Mouse (Mus musculus) midbrain, embryonic 16.5 days (tissue): ENCODE measurements around the gene Spag7. TPM values are rescaled to one million over a fixed set of nuclear protein-coding genes. Genes with fewer than 3 reads are reported as not detected.

Experiments used
- ATAC-seq: fragments of 200-750 bp; cut with Nextera tagmentation; 2 replicates; pipeline ENCODE4 v1.8.0; 2017; ENCODE audit warnings: moderate TSS enrichment
- H3K27ac ChIP-seq: fragments of 300-500 bp; sonication (generic); 2 replicates; pipeline ENCODE4 v1.5.1; 2014; ENCODE audit warnings: mild to moderate bottlenecking, low read length, mixed read lengths
- H3K27me3 ChIP-seq: fragments of 300-500 bp; sonication (generic); 2 replicates; pipeline ENCODE4 v1.6.1; 2014; ENCODE audit warnings: low read depth, low read length, mixed read lengths; ENCODE audit not compliant: control insufficient read depth, insufficient read depth
- H3K36me3 ChIP-seq: fragments of 300-500 bp; sonication (generic); 2 replicates; pipeline ENCODE4 v1.6.1; 2014; ENCODE audit warnings: mild to moderate bottlenecking, low read length, moderate library complexity, mixed read lengths; ENCODE audit not compliant: control insufficient read depth, insufficient read depth
- H3K4me1 ChIP-seq: fragments of 300-500 bp; sonication (generic); 2 replicates; pipeline ENCODE4 v1.6.1; 2014; ENCODE audit warnings: mild to moderate bottlenecking, low read length, mixed read lengths; ENCODE audit not compliant: control insufficient read depth, insufficient read depth
- H3K4me2 ChIP-seq: fragments of 300-500 bp; sonication (generic); 2 replicates; pipeline ENCODE4 v1.6.1; 2014; ENCODE audit warnings: mild to moderate bottlenecking, low read length, mixed read lengths
- H3K4me3 ChIP-seq: fragments of 300-500 bp; sonication (generic); 2 replicates; pipeline ENCODE4 v1.5.1; 2014; ENCODE audit warnings: low read depth, mild to moderate bottlenecking, low read length, moderate library complexity, mixed read lengths
- H3K9ac ChIP-seq: fragments of 300-500 bp; sonication (generic); 2 replicates; pipeline ENCODE4 v1.6.1; 2014; ENCODE audit warnings: low read depth, low read length, mixed read lengths
- H3K9me3 ChIP-seq: fragments of 300-500 bp; sonication (generic); replicated peaks from 2 replicates; pipeline ENCODE4 v1.6.1; 2014; ENCODE audit warnings: mild to moderate bottlenecking, low read length, mixed read lengths; ENCODE audit not compliant: control insufficient read depth, poor library complexity, severe bottlenecking
- WGBS: fragments of 180-500 bp; shearing (Covaris S2); extraction: QIAGEN DNeasy Blood & Tissue Kit; methylation state at CpG from one replicate; pipeline ENCODE4 v1.1.7; 2014; 5-methylcytosine and 5-hydroxymethylcytosine counted together
- polyA plus RNA-seq: library from polyadenylated mRNA; unstranded; fragments of >200 nt; fragmentation: Nextera tagmentation; extraction: Ambion mirVana; gene quantifications from 2 replicates; pipeline ENCODE4 v1.2.1, GENCODE M21; 2015

Spag7 gene
- polyA plus RNA-seq, 1 experiment from 2014 or later = 151 TPM

DNA sequence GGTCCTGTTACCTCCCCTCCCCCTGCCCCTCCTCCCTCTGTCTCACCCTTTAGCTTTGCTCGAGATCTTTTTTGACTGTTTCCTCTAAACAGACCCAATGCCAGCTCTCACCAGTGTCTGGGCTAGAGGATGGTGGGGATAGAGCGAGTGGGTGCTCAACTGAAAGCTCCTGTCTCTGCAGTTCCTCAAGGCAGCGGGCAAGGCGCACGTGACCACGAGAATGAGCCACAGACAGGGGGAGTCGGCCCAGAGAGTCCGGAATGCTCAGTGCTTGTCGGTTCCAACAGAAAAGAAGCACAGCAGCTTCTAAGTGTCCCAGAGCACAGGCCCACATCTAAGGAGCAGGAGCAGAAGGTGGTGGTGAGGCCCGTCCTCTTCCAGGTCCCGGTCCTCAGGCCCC lies 5.3 kb upstream of the Spag7 start:
- Histone ChIP-seq H3K9ac (no peak overlapping the region), H3K4me2 (no peak overlapping the region), H3K27ac (no peak overlapping the region), H3K4me1 (peaks cover 12% of the 10 kb centered on the region), H3K36me3 (peaks cover 13% of the 10 kb centered on the region), H3K4me3 (no peak overlapping the region), H3K9me3 (no peaks in the 10 kb centered on the region), H3K27me3 (no peaks in the 10 kb centered on the region)
- no peak for ATAC-seq
- 68% methylated on average over 11 of the region's 11 CpGs for WGBS

DNA sequence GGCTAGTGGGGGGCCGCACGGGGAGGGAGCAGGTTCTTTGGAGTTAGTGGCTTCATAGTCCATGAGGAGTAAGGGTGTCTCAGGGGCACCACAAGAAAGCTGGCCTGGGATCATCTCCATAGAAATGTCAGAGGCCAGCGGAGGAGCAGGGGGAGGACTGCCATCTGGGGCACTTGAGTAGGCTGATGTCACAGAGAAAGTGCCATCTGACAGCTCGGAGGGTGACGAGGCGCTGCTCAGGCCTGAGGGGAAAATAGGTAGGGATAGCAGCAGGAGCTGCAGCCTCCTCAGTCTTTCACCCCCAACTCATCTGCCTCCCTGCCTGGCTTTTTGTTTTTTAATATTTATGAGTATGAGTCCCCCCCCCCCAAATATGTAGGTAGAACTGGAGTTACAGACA lies 4.8 kb upstream of the Spag7 start:
- no peaks in the 10 kb centered on the region for H3K27me3 ChIP-seq

DNA sequence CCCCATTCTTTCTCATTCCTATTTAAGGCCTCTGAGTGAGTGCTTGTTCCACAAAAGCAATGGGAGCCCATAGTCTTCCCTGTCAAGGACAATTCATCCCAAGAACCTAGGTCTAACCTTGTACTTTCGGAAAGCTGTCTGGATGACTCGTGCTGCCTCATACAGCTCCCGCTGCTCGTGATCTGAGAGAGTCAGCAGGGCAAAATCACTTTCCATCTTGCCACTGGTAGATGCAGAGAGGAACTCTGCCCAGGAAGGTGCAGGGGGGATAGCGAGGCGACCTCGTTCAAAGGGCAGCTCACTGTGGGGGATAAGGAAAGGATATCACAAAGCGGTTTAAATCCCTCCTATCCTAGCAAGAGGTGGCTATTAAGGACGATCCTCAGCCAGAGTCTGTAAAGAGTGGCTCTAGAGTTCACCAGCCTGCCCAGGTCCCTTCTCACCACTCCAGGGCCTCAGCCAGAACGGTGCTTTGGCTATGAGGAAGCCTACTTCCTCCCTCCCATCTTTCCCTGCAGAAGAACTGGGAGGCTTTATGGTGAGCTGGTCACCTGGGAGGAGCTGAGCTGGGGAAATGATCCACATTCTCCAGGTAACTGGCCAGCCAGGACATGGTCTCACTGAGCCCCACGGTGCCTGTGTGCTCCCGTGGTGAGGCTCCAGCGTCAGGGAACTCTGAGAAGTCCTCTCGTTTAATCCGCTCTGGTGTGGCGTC lies 2.3 kb upstream of the Spag7 start:
- ATAC-seq = no peak
- Histone ChIP-seq H3K4me2 (no peak overlapping the region; the same call in 1 of the 2 replicates), H3K4me3 (no peak overlapping the region), H3K36me3 (peaks cover 8% of the 10 kb centered on the region), H3K27me3 (no peaks in the 10 kb centered on the region), H3K9ac (no peak overlapping the region), H3K9me3 (no peaks in the 10 kb centered on the region), H3K4me1 (peaks cover 22% of the 10 kb centered on the region), H3K27ac (no peak overlapping the region)
- WGBS = 83% methylated on average over 16 of the region's 16 CpGs

More for the DNA sequence above, 4.8 kb upstream of the Spag7 start:
- no peak overlapping the region for H3K4me2 ChIP-seq
- peaks cover 12% of the 10 kb centered on the region for H3K36me3 ChIP-seq
- peaks cover 12% of the 10 kb centered on the region for H3K4me1 ChIP-seq
- no peak overlapping the region for H3K4me3 ChIP-seq
- no peak for ATAC-seq
- no peak overlapping the region for H3K9ac ChIP-seq
- H3K27ac ChIP-seq = no peak overlapping the region
- WGBS = 49% methylated on average over 6 of the region's 6 CpGs
- H3K9me3 ChIP-seq = no peaks in the 10 kb centered on the region

DNA sequence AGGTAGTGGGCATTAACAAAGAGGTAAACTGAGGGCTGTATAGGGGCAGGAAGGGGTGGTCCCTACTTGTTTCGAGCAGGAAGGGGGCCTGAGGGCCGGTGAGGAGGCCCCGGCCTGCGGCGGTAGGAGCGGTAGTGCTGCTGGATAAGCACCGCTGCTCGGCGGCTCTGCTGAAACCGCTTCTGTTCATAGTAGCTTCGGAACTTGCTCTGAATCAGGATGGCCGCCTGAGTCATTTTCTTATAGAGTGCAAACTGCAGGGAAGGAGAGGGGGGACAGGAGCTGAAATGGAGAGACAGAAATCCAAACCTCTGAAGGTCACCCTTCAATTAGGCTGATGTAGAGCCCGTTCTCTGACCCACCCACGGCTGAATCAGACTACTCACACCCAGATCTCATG lies 1.3 kb upstream of the Spag7 start:
- ATAC-seq = no peak
- Histone ChIP-seq H3K4me2 (peak overlapping the region; percentile 79), H3K9me3 (no peaks in the 10 kb centered on the region), H3K9ac (peak overlapping the region; percentile 62), H3K27ac (peak overlapping the region; percentile 97), H3K4me1 (peaks cover 22% of the 10 kb centered on the region), H3K4me3 (peak overlapping the region; percentile 57), H3K36me3 (peaks cover 6% of the 10 kb centered on the region), H3K27me3 (no peaks in the 10 kb centered on the region)
- 30% methylated on average over 14 of the region's 14 CpGs for WGBS

DNA sequence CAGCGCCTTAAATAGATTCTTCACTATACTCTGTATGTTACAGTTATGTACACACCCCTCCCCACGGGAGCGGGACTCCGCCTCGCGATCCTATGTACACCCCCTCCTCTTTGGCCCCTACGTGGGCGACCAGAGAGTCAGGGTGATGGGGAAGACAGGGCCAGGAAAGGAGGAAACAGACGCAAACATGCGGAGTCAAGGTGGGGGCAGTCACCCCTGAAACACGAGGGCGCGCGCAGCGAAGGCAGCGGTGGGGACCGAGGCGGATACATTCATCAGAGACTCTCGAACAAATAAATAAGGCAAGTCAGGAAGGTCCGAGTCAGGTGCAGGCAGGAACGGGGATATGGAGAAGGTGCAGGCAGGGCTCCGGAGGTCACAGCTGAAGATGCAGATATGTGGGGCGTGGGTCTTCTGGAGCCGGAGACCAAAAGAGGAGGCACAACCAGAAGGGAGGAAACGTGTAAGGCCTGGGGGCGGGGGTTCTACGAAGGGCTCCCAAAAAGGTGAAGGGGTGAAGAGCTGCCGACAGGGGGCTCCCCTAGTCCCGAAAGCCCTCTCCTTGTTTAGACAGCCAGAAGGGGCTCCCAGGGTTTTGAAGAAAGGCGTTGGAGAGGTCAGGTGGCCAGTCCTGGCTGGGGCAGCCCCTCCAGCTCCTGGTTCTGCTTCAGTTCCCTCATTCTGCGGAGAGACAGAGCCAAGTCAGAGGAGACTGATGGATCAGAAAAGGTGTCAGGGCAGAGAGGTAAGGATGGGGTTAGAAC lies 548 bp upstream of the Spag7 start:
- Histone ChIP-seq H3K27me3 (no peaks in the 10 kb centered on the region), H3K4me3 (peak overlapping the region; percentile 57), H3K9me3 (no peaks in the 10 kb centered on the region), H3K27ac (peak overlapping the region; percentile 97), H3K4me2 (peak overlapping the region; percentile 79), H3K9ac (peak overlapping the region; percentile 62), H3K4me1 (peaks cover 22% of the 10 kb centered on the region), H3K36me3 (peaks cover 2% of the 10 kb centered on the region; the same call in 1 of the 2 replicates)
- under 1% methylated on average over 31 of the region's 31 CpGs for WGBS
- peak; percentile 43 for ATAC-seq

DNA sequence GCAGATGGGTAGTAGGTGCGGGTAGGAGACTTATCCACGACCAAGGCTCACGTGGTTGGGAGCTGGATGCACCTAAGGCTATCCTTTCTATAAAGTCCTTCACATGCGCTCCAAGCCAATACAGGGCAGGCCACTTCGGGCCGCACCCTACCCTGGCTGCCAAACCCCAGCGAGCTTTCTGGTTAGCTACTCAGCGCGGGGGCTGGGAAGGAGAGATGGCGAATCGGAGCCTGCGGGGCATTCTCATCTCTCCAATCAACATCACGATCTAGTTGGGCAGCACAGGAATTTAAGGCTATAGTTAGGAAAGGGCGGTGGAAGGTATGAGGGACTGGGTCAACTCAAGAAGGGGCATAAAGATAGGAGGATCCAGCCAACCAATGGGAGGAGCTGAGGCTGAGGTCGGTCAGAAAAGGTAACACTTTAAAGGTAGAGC lies 863 bp downstream of the Spag7 start:
- H3K9ac ChIP-seq = peak overlapping the region; percentile 58
- no peak for ATAC-seq
- peak overlapping the region; percentile 57 for H3K4me3 ChIP-seq
- peak overlapping the region; percentile 97 for H3K27ac ChIP-seq
- peak overlapping the region; percentile 69 for H3K4me2 ChIP-seq
- WGBS = 1% methylated on average over 15 of the region's 15 CpGs
- no peaks in the 10 kb centered on the region for H3K27me3 ChIP-seq
- H3K9me3 ChIP-seq = no peaks in the 10 kb centered on the region
- H3K36me3 ChIP-seq = peaks cover 9% of the 10 kb centered on the region
- peaks cover 22% of the 10 kb centered on the region for H3K4me1 ChIP-seq

DNA sequence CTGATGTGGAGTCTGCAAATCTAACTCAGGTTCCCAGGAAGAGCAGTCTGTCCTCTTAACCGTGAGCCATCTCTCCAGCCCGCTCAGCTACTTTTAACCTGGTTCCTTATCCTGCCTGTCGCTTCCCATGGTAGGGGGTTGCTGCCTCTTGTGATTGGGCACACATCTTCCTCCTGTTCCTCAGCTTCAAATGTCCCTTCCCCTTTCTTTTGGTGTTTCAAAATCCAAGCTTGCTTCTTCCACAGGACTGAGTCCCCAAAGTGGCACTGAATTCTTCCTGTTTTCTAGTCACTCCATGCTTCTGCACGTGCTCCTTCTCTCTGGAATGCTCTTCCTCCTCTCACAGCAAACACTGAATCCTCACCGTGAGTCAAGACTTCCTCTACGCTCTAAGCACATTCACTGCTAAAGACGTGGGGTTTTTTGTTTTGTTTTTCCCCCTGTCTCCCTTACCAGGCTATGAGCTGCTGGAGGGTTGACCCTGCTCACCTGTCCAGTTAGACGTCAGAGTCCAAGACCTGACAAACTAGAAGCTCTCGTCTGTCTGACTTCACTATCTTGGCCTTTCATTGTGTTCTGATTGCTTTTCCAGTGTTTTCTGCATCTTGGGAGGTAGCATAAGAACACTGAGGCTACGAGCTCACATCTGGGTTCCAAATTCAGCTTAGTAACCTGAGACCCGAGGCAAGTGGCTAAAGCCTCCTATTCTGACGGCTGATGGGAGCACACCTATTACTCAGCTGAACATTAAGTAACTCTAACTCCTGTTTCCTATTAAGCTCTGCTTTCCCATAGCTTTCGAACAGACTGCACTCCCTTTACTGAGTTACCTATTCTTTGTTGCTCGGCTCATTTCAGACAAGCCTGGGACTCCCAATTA lies 1.7 kb downstream of the Spag7 start:
- H3K4me2 ChIP-seq = peak overlapping the region; percentile 69
- peak overlapping the region; percentile 97 for H3K27ac ChIP-seq
- WGBS = 77% methylated on average over 14 of the region's 14 CpGs
- peaks cover 22% of the 10 kb centered on the region for H3K4me1 ChIP-seq
- peaks cover 13% of the 10 kb centered on the region for H3K36me3 ChIP-seq
- H3K4me3 ChIP-seq = peak overlapping the region; percentile 57
- ATAC-seq = no peak
- H3K9ac ChIP-seq = no peak overlapping the region
- H3K9me3 ChIP-seq = no peaks in the 10 kb centered on the region
- H3K27me3 ChIP-seq = no peaks in the 10 kb centered on the region

DNA sequence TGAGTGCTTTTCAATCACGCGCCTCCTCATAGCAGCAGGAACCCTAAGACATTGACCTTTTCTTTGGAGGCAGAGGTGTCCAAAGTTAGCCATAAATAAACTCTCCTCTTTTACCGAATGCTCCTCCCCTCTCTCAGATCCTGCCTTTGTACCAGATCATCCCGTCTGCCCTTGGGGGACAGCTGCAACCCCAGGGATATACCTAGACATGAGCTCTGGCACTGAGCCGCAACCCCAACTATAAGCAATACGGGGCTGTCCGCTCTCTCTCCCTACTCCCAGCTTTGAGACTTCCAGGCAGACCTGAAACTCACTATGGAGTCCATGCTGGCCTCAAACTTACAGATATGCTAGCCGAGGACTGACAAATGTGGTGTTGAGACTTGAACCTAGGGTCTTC lies 2.5 kb downstream of the Spag7 start:
- peaks cover 22% of the 10 kb centered on the region for H3K4me1 ChIP-seq
- no peak for ATAC-seq
- H3K9ac ChIP-seq = no peak overlapping the region
- no peak overlapping the region for H3K4me2 ChIP-seq
- 97% methylated on average over 8 of the region's 8 CpGs for WGBS
- H3K27me3 ChIP-seq = no peaks in the 10 kb centered on the region
- H3K9me3 ChIP-seq = no peaks in the 10 kb centered on the region
- H3K4me3 ChIP-seq = no peak overlapping the region
- H3K36me3 ChIP-seq = peaks cover 11% of the 10 kb centered on the region
- H3K27ac ChIP-seq = no peak overlapping the region
